Mouse (Mus musculus) hindbrain, embryonic 11.5 days (tissue): ENCODE data around the gene Olfr1353. TPM values are rescaled to one million over a fixed set of nuclear protein-coding genes. Genes with fewer than 3 reads are reported as not detected.
"Not testable (repeated sequence)": the region's sequence is repeated elsewhere in the genome, so short reads cannot be mapped to it uniquely, and the experiment has no call there.

Experiments used
- ATAC-seq: fragments of 200-750 bp; cut with Nextera tagmentation; 2 replicates; pipeline ENCODE4 v1.8.0; 2017; ENCODE audit warnings: mild to moderate bottlenecking, moderate TSS enrichment, moderate library complexity; ENCODE audit not compliant: low FRiP score
- DNase-seq: peaks from one replicate; pipeline ENCODE4 v3.0.0-alpha.2; 2015; ENCODE audit warnings: low spot score
- H3K27ac ChIP-seq: fragments of 300-500 bp; sonication (generic); 2 replicates; pipeline ENCODE4 v1.5.1; 2014; ENCODE audit warnings: mild to moderate bottlenecking, low read depth, low read length
- H3K27me3 ChIP-seq: fragments of 300-500 bp; sonication (generic); 2 replicates; pipeline ENCODE4 v1.6.1; 2014; ENCODE audit warnings: mild to moderate bottlenecking, low read length, moderate library complexity, mixed read lengths; ENCODE audit not compliant: control insufficient read depth, insufficient read depth
- H3K36me3 ChIP-seq: fragments of 300-500 bp; sonication (generic); 2 replicates; pipeline ENCODE4 v1.6.1; 2014; ENCODE audit warnings: mild to moderate bottlenecking, low read length, moderate library complexity, mixed read lengths; ENCODE audit not compliant: control insufficient read depth, insufficient read depth
- H3K4me1 ChIP-seq: fragments of 300-500 bp; sonication (generic); replicated peaks from 2 replicates; pipeline ENCODE4 v1.6.1; 2014; ENCODE audit warnings: low read length, mixed read lengths; ENCODE audit not compliant: control insufficient read depth, insufficient read depth
- H3K4me2 ChIP-seq: fragments of 300-500 bp; sonication (generic); replicated peaks from 2 replicates; pipeline ENCODE4 v1.6.1; 2014; ENCODE audit warnings: mild to moderate bottlenecking, low read depth, low read length
- H3K4me3 ChIP-seq: fragments of 300-500 bp; sonication (generic); 2 replicates; pipeline ENCODE4 v1.5.1; 2014; ENCODE audit warnings: low read depth, low read length
- H3K9ac ChIP-seq: fragments of 300-500 bp; sonication (generic); 2 replicates; pipeline ENCODE4 v1.6.1; 2014; ENCODE audit warnings: low read depth, low read length
- H3K9me3 ChIP-seq: fragments of 300-500 bp; sonication (generic); 2 replicates; pipeline ENCODE4 v1.6.1; 2016; ENCODE audit warnings: low read length; ENCODE audit not compliant: control insufficient read depth
- WGBS: fragments of 180-500 bp; shearing (Covaris S2); extraction: QIAGEN DNeasy Blood & Tissue Kit; methylation state at CpG from one replicate; pipeline ENCODE4 v1.1.7; 2014; 5-methylcytosine and 5-hydroxymethylcytosine counted together
- polyA plus RNA-seq: library from polyadenylated mRNA; unstranded; fragments of >200 nt; fragmentation: Nextera tagmentation; extraction: Ambion mirVana; gene quantifications from 2 replicates; pipeline ENCODE4 v1.2.1, GENCODE M21; 2014

Olfr1353 gene
- not detected in 2 replicates for polyA plus RNA-seq

DNA sequence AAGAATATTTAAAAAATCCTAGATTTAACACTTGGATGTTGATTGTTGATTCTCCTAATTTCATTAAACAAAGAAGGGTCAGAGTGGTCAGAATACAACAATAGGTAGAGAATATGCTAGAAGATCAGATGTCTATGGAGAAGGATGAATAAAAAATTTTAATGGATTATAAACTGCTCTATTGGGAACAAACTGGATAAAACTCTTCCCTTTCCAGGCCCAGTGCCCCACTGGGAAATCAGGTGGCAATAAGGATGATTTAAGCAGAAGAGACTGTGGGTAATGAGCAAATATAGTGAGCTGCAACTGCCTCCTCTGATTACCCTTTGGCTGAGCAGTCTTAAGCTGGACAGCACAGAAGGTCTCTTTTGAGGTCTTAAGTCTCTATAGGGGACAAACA lies at the start of gene Olfr1353:
Gene Olfr1353 (plus strand): TSS at position 301 of the 400 bp plus-strand sequence.
- H3K27ac ChIP-seq, H3K4me1 ChIP-seq, DNase-seq, H3K4me3 ChIP-seq, H3K36me3 ChIP-seq, H3K27me3 ChIP-seq, H3K9me3 ChIP-seq, H3K9ac ChIP-seq, ATAC-seq, H3K4me2 ChIP-seq: not testable (repeated sequence)

DNA sequence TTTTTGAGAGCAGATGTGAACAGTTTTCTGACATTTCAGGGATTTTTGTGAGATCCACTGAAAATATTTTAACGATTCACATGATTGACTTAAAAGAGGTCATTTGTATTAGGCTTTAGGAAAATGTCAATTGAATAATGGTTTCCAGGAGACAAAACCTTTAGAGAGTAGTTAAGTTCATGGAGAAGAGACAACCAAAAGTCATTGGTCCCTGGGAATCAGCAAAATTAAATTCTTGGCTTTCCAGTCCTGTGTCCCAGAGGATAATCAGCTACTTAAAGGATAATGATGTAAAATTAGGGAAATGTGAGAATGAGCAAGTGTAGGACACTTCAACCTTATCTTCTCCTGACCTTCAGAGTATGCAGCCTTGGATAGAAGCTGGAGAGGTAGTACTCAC lies 12.8 kb upstream of the Olfr1353 start, which contains the start of gene Olfr8:
Gene Olfr8 (plus strand): TSS at position 301 of the 400 bp plus-strand sequence.
- H3K27me3 ChIP-seq, H3K9ac ChIP-seq, H3K9me3 ChIP-seq, DNase-seq, H3K4me3 ChIP-seq, H3K27ac ChIP-seq, H3K4me2 ChIP-seq, H3K36me3 ChIP-seq, H3K4me1 ChIP-seq, ATAC-seq: not testable (repeated sequence)
- WGBS = 89% methylated on average over 1 of the region's 1 CpGs

DNA sequence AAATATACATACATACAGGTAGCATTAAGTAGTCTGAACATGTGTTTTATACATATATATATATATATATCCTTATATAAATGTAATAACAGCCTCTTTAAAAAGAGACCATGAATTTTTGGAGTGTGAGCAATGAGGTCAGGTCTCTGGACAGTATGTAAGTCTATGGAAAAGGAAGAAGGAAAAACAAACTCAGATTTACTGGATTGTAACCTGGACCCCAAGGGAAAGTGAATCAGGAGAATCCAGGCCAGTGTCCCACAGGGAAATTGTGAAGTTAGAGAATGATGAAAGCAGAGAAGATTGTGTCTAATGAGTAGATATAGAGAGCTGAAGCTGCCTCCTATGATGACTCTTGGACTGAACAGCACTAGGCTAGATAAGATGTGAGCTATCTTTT lies 17.6 kb downstream of the Olfr1353 start, which contains the start of gene Olfr1352:
Gene Olfr1352 (plus strand): TSS at position 301 of the 400 bp plus-strand sequence.
- no peak within 1 kb of the TSS for H3K27ac ChIP-seq
- H3K9me3 ChIP-seq = no peaks in the 10 kb centered on the region
- H3K36me3 ChIP-seq = no peaks in the 10 kb centered on the region
- ATAC-seq (no peak), DNase-seq (no peak)
- H3K4me1 ChIP-seq = no peaks in the 10 kb centered on the region
- no peak within 1 kb of the TSS for H3K4me3 ChIP-seq
- no peak within 1 kb of the TSS for H3K4me2 ChIP-seq
- no peaks in the 10 kb centered on the region for H3K27me3 ChIP-seq
- H3K9ac ChIP-seq = no peak within 1 kb of the TSS

GRCm38 (mm10) chr10:79012172-79012571 lies 49.1 kb downstream of the Olfr1353 start, which contains the start of gene Olfr1351:
TSS of gene Olfr1351 (plus strand) at chr10:79012472.
- Histone ChIP-seq H3K9ac (no peak within 1 kb of the TSS), H3K36me3 (no peaks in the 10 kb centered on the region), H3K4me2 (no peak within 1 kb of the TSS), H3K9me3 (no peaks in the 10 kb centered on the region), H3K4me3 (no peak within 1 kb of the TSS), H3K27me3 (no peaks in the 10 kb centered on the region), H3K27ac (no peak within 1 kb of the TSS), H3K4me1 (no peaks in the 10 kb centered on the region)
- DNase-seq (no peak), ATAC-seq (no peak)
- 67% methylated on average over 1 of the region's 1 CpGs for WGBS

Other genes with a start within 250 kb of the Olfr1353 start
- not detected in 2 replicates for gene Casp14, start 245.0 kb upstream of the Olfr1353 start, polyA plus RNA-seq
- not detected in 2 replicates for gene Ccdc105, start 210.2 kb upstream of the Olfr1353 start, polyA plus RNA-seq
- gene Slc1a6, start 182.8 kb upstream of the Olfr1353 start, polyA plus RNA-seq = 0.63 and 1.2 TPM in 2 replicates
- not detected in 2 replicates for gene Olfr1356, start 111.1 kb upstream of the Olfr1353 start, polyA plus RNA-seq
- gene Olfr1355, start 87.8 kb upstream of the Olfr1353 start, polyA plus RNA-seq = not detected in 2 replicates
- gene Olfr1354, start 50.1 kb upstream of the Olfr1353 start, polyA plus RNA-seq = not detected in 2 replicates
- not detected in 2 replicates for gene Olfr8, start 12.7 kb upstream of the Olfr1353 start, polyA plus RNA-seq
- not detected in 2 replicates for gene Olfr1352, start 17.7 kb downstream of the Olfr1353 start, polyA plus RNA-seq
- not detected in 2 replicates for gene Olfr1351, start 49.2 kb downstream of the Olfr1353 start, polyA plus RNA-seq
- 0.14 TPM in 1 of 2 replicates, not detected in the other for gene Olfr57, start 65.4 kb downstream of the Olfr1353 start, polyA plus RNA-seq
- gene 2610008E11Rik, start 134.3 kb downstream of the Olfr1353 start, polyA plus RNA-seq = 49.1 and 50.4 TPM in 2 replicates
- gene Vmn2r80, start 185.5 kb downstream of the Olfr1353 start, polyA plus RNA-seq = not detected in 2 replicates